Mouse (Mus musculus): ENCODE data around the gene Slc16a7. TPM values are rescaled to one million over a fixed set of nuclear protein-coding genes. Genes with fewer than 3 reads are reported as not detected.
A peak's percentile ranks its signal among the peaks of the same experiment; 100 is the strongest.

Slc16a7 gene
- 8.2 and 10.5 TPM in 2 replicates for polyA plus RNA-seq (2015; fragmentation: Nextera tagmentation; extraction: Ambion mirVana)

DNA sequence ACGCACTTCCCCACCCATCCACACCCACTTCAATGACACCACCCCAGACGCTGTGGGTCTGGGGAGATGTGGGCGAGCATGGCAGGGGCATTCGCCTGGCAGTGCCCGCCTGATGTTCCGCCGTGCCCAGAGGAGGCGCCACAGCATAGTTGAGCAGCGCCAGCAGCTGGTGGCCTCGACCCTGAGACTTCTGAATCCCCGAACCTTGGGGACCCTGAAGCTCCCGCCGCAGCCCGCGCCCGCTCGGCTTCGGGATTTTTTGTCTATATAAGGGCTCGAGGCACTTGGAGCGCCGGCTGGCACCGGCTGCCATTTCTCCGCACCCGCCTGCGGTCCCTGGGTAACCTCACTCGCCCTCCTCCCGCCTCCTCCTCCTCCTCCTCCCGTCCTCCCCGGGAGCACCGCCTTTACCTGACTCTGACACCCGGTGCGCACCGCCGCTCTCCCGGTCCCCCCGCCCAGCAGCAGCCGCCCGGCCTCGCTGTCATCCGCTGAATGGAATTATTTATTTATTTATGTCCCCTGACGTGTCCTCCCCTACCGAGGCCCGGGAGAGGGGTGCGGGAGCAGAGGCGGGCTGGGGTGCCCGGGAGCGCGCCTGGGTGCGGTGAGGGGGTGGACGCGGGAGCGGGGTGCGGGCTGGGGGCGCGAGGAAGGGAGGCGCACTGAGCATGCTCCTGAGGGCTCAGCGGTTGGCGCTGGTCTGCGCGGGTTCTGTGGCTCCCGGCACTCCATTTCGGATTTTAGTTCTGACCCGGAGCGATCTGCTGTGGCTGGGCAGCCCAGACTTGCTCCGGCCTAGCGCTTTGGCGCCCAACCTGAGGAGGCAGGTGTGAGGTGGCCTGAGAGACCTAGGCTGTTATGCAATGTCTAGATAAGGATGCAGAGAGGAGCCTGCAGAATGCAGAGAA, at the start of gene Slc16a7:
Gene Slc16a7, minus strand, starts transcription at position 590 of the 911 bp plus-strand sequence.
- Histone ChIP-seq H3K9me3 (no peaks in the 10 kb centered on the region), H3K27ac (replicated peaks) (peak within 1 kb of the TSS; percentile 89), H3K4me1 (replicated peaks) (peaks cover 14% of the 10 kb centered on the region), H3K4me2 (peak within 1 kb of the TSS; percentile 79), H3K4me3 (peak within 1 kb of the TSS; percentile 85), H3K27me3 (no peaks in the 10 kb centered on the region), H3K36me3 (no peaks in the 10 kb centered on the region), H3K9ac (peak within 1 kb of the TSS; percentile 85)
- ATAC-seq (ENCODE audit: low FRiP score, low read depth): peak; percentile 96
- WGBS: under 1% methylated on average over 65 of the region's 67 CpGs

DNA sequence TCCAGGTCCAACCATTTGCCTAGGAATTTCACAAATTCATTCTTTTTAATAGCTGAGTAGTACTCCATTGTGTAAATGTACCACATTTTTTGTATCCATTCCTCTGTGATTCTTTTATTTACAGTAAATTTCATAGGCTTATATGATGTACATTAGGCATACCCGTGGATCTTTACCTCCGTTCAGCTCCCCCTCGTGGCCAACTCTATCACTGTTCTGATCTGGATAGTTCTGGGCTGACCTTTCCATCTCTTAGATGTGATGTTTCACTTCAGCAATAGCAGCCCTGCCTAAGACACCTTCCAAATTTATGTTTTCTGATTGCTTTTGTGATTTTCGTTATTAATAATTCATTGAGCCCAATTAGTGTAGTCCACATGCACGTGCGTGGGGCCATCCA, 29.5 kb upstream of the Slc16a7 start:
- no peak overlapping the region for H3K9ac ChIP-seq
- H3K4me3 ChIP-seq: no peak overlapping the region
- H3K9me3 ChIP-seq: no peaks in the 10 kb centered on the region
- no peaks in the 10 kb centered on the region for H3K36me3 ChIP-seq
- H3K27me3 ChIP-seq: no peaks in the 10 kb centered on the region
- H3K27ac ChIP-seq (replicated peaks): no peak overlapping the region
- ATAC-seq (ENCODE audit: low FRiP score, low read depth): no peak
- 77% methylated on average over 6 of the region's 6 CpGs for WGBS
- H3K4me2 ChIP-seq: no peak overlapping the region
- no peaks in the 10 kb centered on the region for H3K4me1 ChIP-seq (replicated peaks)

DNA sequence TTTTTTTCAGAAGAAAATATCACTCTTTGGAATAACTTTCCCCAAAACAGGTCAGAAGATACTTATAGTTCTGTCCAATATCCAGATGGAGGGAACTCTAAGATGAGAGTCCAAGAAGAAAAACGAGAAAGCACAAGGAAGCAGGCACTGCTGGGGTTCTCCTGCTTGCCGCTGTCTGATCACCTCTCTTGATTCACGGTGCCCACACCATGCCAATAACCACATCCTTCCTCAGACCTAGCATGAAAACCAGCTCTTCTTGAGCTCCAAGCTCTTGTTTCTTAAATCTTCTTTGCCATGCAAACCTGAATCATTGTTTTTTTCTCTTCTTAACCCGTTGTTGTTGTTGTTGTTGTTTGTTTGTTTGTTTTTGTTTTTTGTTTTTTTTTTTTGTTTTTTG, 10.5 kb upstream of the Slc16a7 start:
- H3K36me3 ChIP-seq: no peaks in the 10 kb centered on the region
- no peaks in the 10 kb centered on the region for H3K4me1 ChIP-seq (replicated peaks)
- H3K4me3 ChIP-seq: no peak overlapping the region
- no peak overlapping the region for H3K4me2 ChIP-seq
- 0 out of 2 replicates have a peak, but pooled peaks cover 3% of the 10 kb centered on the region for H3K9me3 ChIP-seq
- H3K27me3 ChIP-seq: no peaks in the 10 kb centered on the region
- H3K9ac ChIP-seq: no peak overlapping the region
- no peak overlapping the region for H3K27ac ChIP-seq (replicated peaks)
- ATAC-seq (ENCODE audit: low FRiP score, low read depth): no peak
- 92% methylated on average over 4 of the region's 4 CpGs for whole genome bisulfite sequencing

DNA sequence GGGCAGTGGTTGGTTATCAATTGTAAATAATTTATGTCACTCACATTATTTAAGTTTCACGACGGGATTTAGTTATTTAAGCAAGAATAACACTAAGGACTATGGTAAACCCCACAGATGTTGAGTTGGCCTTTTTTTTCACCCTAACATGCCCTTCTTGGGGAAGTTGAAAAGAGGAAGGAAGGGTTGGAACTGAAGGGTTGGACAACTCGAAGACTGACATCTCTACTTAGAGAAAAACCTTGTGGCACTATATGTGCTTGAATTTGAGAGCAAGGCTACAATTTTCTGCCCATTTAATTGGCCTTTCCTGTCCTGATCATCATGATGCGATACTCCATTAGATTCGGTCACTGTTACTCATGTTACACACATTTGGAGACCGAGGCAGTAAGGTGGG, 746 bp upstream of the Slc16a7 start:
- ATAC-seq (ENCODE audit: low FRiP score, low read depth): no peak
- H3K27me3 ChIP-seq: no peaks in the 10 kb centered on the region
- H3K9ac ChIP-seq: peak overlapping the region; percentile 85
- peak overlapping the region; percentile 89; the same call in 1 of the 2 replicates for H3K27ac ChIP-seq (replicated peaks)
- 88% methylated on average over 6 of the region's 6 CpGs for WGBS
- peaks cover 14% of the 10 kb centered on the region for H3K4me1 ChIP-seq (replicated peaks)
- H3K9me3 ChIP-seq: no peaks in the 10 kb centered on the region
- peak overlapping the region; percentile 79 for H3K4me2 ChIP-seq
- H3K36me3 ChIP-seq: no peaks in the 10 kb centered on the region
- H3K4me3 ChIP-seq: peak overlapping the region; percentile 85

DNA sequence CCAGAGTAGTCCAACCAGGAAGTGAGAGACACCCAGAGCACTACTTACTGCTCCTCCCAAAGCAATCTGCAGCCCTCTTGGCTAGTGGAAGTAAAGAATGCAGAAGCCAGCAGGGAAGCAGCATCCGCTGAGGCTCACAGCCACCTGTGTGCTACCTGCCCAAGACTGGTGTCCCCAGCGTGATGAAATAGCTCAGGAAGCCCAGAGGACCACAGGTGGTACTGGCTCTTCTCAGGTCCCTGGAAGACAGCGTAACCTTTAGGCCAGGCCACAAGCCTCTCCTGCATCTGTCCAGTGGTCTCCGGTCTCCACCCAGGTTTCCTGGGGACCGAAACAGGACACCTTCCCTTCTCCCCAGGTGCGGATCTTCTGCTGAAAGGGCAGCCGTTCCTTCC, 787 bp downstream of the Slc16a7 start:
- Histone ChIP-seq H3K9ac (peak overlapping the region; percentile 85), H3K4me1 (replicated peaks) (peaks cover 14% of the 10 kb centered on the region), H3K36me3 (no peaks in the 10 kb centered on the region), H3K4me3 (peak overlapping the region; percentile 85), H3K4me2 (peak overlapping the region; percentile 79), H3K27me3 (no peaks in the 10 kb centered on the region), H3K27ac (replicated peaks) (peak overlapping the region; percentile 89), H3K9me3 (no peaks in the 10 kb centered on the region)
- peak; percentile 46; the same call in 1 of the 2 replicates for ATAC-seq (ENCODE audit: low FRiP score, low read depth)
- 16% methylated on average over 7 of the region's 7 CpGs for WGBS

DNA sequence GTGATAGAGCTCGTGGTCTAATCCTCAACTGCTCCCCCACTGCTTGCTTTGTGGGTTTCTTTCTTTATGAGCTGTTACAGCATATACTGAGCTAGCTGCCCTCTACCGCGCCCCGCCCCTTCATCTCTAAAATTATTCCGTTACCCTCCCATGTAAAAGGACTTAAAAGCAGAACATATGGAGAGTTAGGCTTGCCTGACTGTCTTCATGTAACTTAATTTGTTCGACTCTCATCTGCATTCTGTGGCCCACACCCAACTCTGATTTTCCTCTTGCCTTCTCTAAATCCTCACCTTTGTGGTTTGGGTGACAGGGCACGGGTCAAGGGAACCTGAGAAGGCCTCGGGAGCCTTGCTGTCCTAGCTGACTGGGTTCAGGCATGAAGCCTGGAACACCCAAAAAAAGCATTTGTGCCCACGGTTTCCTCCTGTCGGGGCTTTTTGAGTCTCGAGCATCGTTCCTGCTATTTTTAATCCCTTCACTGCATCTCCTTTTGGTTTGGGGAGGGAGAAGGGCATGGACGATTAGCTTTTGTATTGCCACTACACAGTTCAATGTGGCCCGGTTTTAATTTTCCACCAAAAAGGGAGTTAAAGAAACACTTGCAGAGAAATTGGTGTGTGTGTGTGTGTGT, 1.4 kb downstream of the Slc16a7 start:
- no peak for ATAC-seq (ENCODE audit: low FRiP score, low read depth)
- Histone ChIP-seq H3K9ac (peak overlapping the region; percentile 21; the same call in 1 of the 2 replicates), H3K36me3 (no peaks in the 10 kb centered on the region), H3K27ac (replicated peaks) (peak overlapping the region; percentile 49; the same call in 1 of the 2 replicates), H3K4me1 (replicated peaks) (peaks cover 14% of the 10 kb centered on the region), H3K4me3 (peak overlapping the region; percentile 85), H3K27me3 (no peaks in the 10 kb centered on the region), H3K4me2 (peak overlapping the region; percentile 79), H3K9me3 (no peaks in the 10 kb centered on the region)
- 50% methylated on average over 14 of the region's 14 CpGs for WGBS

DNA sequence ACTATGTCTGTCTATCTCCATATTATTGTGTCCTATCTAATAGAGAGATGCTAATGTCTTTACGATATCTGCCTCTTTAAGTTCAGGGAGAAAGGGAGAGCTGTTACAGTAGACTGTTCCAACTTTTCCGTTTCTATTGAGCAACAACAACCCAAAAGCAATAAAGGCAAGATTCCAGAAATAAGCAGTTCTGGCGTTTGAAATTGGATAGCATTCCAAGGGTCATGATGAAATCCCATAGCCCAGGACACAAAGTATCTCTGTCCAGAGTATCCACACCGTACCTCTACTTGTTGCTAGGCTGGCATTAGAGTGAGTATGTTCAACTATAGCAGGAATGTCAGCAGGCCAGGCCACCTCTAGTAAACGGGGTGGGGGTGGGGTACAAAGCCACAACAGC, 13.7 kb downstream of the Slc16a7 start:
- WGBS: 84% methylated on average over 5 of the region's 5 CpGs
- Histone ChIP-seq H3K4me1 (replicated peaks) (no peaks in the 10 kb centered on the region), H3K27ac (replicated peaks) (no peak overlapping the region), H3K36me3 (0 out of 2 replicates have a peak, but pooled peaks cover 2% of the 10 kb centered on the region), H3K4me3 (no peak overlapping the region), H3K27me3 (no peaks in the 10 kb centered on the region), H3K9ac (no peak overlapping the region), H3K4me2 (no peak overlapping the region), H3K9me3 (no peaks in the 10 kb centered on the region)
- no peak for ATAC-seq (ENCODE audit: low FRiP score, low read depth)

DNA sequence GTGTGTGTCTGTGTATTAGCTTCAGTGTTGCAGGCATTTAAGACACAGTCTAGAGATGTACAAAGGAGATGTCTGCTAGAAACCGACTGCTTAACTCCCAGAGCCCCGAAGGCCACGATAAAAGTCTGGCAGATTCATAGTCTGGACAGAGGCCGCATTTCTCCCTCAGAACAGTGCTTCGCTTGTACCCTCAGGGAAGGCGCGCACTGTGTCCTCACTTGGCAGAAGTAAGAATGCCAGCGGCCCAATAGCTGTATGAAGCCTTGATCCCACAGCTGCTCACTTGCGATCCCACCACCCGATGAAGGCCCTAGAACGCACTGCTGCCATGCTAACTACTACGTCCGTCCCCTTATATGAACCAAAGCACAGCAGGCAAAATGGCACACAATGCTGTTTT, 16.6 kb downstream of the Slc16a7 start:
- H3K9me3 ChIP-seq: no peaks in the 10 kb centered on the region
- ATAC-seq (ENCODE audit: low FRiP score, low read depth): no peak
- no peak overlapping the region for H3K4me2 ChIP-seq
- 0 out of 2 replicates have a peak, but pooled peaks cover 2% of the 10 kb centered on the region for H3K36me3 ChIP-seq
- H3K27ac ChIP-seq (replicated peaks): no peak overlapping the region
- no peaks in the 10 kb centered on the region for H3K27me3 ChIP-seq
- 94% methylated on average over 13 of the region's 13 CpGs for WGBS
- no peak overlapping the region for H3K9ac ChIP-seq
- no peaks in the 10 kb centered on the region for H3K4me1 ChIP-seq (replicated peaks)
- no peak overlapping the region for H3K4me3 ChIP-seq

DNA sequence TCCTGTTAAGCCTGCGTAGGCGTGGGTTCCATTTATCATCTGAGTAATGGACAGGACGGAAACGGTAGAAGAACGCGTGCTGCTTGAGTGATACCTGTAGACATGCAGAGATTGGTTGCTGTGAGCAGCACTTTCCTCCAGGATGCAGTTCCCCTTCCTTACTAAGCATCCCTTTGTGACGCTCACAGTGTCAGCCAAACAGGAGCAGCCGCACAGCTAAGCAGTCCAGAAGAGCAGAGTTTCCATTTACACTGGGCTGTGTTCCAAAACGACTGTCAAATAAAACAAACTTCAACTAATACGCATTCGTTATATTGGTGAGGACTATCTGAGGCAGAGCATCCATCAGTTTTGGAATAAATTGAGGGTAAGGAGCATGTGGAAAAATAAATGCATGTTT, 17.8 kb downstream of the Slc16a7 start:
- 75% methylated on average over 11 of the region's 11 CpGs for WGBS
- H3K4me1 ChIP-seq (replicated peaks): no peaks in the 10 kb centered on the region
- no peak overlapping the region for H3K27ac ChIP-seq (replicated peaks)
- ATAC-seq (ENCODE audit: low FRiP score, low read depth): no peak
- 0 out of 2 replicates have a peak, but pooled peaks cover 2% of the 10 kb centered on the region for H3K36me3 ChIP-seq
- H3K9ac ChIP-seq: no peak overlapping the region
- no peak overlapping the region for H3K4me2 ChIP-seq
- H3K9me3 ChIP-seq: no peaks in the 10 kb centered on the region
- H3K27me3 ChIP-seq: no peaks in the 10 kb centered on the region
- H3K4me3 ChIP-seq: no peak overlapping the region

DNA sequence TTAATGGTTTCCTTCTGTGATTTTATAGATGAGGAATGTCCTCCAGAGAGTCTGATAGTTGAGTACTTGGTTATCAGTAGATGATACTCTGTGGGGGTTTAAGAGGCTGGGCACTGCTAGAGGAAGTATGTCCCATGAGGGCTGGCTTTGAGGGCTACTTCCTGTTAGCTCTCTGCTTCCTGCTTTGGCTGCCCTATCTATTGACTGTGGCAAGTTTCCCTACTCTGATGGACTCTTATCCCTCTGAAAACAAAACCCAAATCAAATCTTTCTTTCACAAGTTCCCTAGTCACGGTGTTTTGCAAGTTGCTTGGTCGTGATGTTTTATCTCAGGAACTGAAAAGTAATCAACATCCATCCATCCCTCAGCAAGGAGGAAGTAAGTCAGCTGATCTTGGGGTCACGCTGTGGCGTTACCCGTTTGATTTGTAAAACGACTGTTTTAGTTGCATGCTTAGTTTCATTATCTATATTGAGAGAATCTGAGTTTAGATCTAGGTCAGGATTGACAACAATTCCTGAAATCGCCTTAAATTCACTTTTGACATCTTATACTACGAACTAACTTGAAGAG, 19.1 kb downstream of the Slc16a7 start:
- no peak for ATAC-seq (ENCODE audit: low FRiP score, low read depth)
- Histone ChIP-seq H3K4me1 (replicated peaks) (no peaks in the 10 kb centered on the region), H3K9me3 (no peaks in the 10 kb centered on the region), H3K36me3 (0 out of 2 replicates have a peak, but pooled peaks cover 2% of the 10 kb centered on the region), H3K27me3 (no peaks in the 10 kb centered on the region), H3K4me3 (no peak overlapping the region), H3K9ac (no peak overlapping the region), H3K27ac (replicated peaks) (no peak overlapping the region), H3K4me2 (no peak overlapping the region)
- 90% methylated on average over 8 of the region's 8 CpGs for WGBS

DNA sequence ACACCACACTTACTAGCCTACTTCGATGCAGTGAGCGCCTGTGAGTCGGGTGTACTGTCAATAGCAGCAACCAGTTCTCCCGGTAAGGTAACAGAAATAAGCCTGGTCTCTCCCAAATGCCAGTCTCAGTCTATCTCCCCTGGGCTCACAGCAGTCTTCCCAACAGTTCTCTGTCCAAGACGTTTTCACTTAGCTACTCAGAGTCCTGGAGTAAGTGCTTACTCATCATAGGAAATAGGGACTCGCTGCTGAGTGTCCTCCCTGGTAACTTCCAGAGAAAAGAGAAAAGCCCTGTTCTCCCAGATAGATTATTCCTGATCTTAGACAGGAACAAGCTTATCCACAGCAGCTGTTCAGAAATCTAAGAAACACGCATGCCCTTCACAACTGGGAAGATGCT, 30.8 kb downstream of the Slc16a7 start:
- Histone ChIP-seq H3K9me3 (no peaks in the 10 kb centered on the region), H3K27me3 (no peaks in the 10 kb centered on the region), H3K4me1 (replicated peaks) (no peaks in the 10 kb centered on the region), H3K36me3 (no peaks in the 10 kb centered on the region), H3K27ac (replicated peaks) (no peak overlapping the region), H3K4me2 (no peak overlapping the region), H3K4me3 (no peak overlapping the region), H3K9ac (no peak overlapping the region)
- WGBS: 90% methylated on average over 7 of the region's 7 CpGs
- ATAC-seq (ENCODE audit: low FRiP score, low read depth): no peak

DNA sequence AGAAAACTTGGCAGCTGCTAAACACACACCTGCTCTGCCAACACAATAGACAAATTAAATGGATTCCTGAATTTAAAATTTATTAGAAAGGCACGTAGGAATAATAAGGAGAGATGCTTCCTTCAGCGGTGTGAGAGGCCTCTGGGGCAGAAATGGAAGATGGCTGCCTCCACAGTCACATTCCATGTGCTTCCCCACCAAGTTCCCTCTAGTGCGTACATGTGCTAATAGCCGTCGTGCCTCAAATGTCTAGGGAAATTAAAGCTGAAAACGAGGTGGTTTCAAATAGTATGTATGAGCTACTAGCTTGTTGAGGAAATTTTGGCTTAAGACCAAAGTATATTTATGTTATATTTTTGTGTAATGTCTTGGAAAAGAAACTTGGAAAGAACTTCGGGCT, 36.5 kb downstream of the Slc16a7 start:
- Histone ChIP-seq H3K4me3 (no peak overlapping the region), H3K27ac (replicated peaks) (0 out of 2 replicates have a peak overlapping the region, but pooled peaks have one; percentile 34), H3K4me2 (no peak overlapping the region), H3K27me3 (no peaks in the 10 kb centered on the region), H3K9me3 (no peaks in the 10 kb centered on the region), H3K4me1 (replicated peaks) (0 out of 2 replicates have a peak, but pooled peaks cover 3% of the 10 kb centered on the region), H3K36me3 (no peaks in the 10 kb centered on the region), H3K9ac (no peak overlapping the region)
- 48% methylated on average over 7 of the region's 7 CpGs for WGBS
- ATAC-seq (ENCODE audit: low FRiP score, low read depth): no peak

Data from hindbrain, embryonic 15.5 days (tissue).